Mouse (Mus musculus): Measurements from ENCODE around the gene Sbno1.

DNA sequence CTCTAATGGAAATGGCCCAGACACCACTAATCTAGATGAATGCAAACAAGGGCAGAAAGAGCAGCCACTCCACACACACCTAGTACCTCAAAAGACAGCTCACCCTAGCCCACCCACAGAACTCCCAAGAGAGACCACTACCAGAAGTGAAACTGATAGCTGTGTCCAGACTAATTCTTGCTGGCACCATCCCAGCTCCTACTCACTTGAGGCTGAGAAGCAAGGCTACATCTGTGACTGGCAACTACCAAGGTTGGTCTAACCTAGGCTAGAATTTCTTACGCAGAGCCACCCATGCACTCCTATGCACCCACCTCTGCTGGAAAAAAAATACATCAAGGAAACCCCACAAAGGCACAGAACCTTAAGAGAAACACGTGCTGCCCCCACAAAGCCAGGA lies 75.5 kb downstream of the Sbno1 start:
- TF ChIP-seq CTCF (IDR thresholded peaks at IDR 0.05; ENCODE audit: low read depth, low read length) (no peak), POLR2A (IDR thresholded peaks at IDR 0.05; ENCODE audit: insufficient read depth, low read length) (no peak)
